Mouse (Mus musculus) midbrain, embryonic 12.5 days (tissue): ENCODE measurements around the gene Nck1. TPM values are rescaled to one million over a fixed set of nuclear protein-coding genes. Genes with fewer than 3 reads are reported as not detected.
A peak's percentile ranks its signal among the peaks of the same experiment; 100 is the strongest.

ENCODE experiments used
- ATAC-seq: fragments of 200-750 bp; cut with Nextera tagmentation; 2 replicates; pipeline ENCODE4 v1.8.0; 2017; ENCODE audit warnings: low read depth, moderate TSS enrichment, moderate library complexity; ENCODE audit not compliant: low FRiP score
- H3K27ac ChIP-seq: fragments of 300-500 bp; sonication (generic); replicated peaks from 2 replicates; pipeline ENCODE4 v1.5.1; 2016; ENCODE audit warnings: mild to moderate bottlenecking
- H3K27me3 ChIP-seq: fragments of 300-500 bp; sonication (generic); 2 replicates; pipeline ENCODE4 v1.6.1; 2016; ENCODE audit warnings: mild to moderate bottlenecking
- H3K36me3 ChIP-seq: fragments of 300-500 bp; sonication (generic); 2 replicates; pipeline ENCODE4 v1.6.1; 2016
- H3K4me1 ChIP-seq: fragments of 300-500 bp; sonication (generic); 2 replicates; pipeline ENCODE4 v1.6.1; 2016
- H3K4me2 ChIP-seq: fragments of 300-500 bp; sonication (generic); replicated peaks from 2 replicates; pipeline ENCODE4 v1.6.1; 2016; ENCODE audit warnings: mild to moderate bottlenecking, moderate library complexity
- H3K4me3 ChIP-seq: fragments of 300-500 bp; sonication (generic); 2 replicates; pipeline ENCODE4 v1.5.1; 2016; ENCODE audit warnings: mild to moderate bottlenecking
- H3K9ac ChIP-seq: fragments of 300-500 bp; sonication (generic); replicated peaks from 2 replicates; pipeline ENCODE4 v1.6.1; 2016; ENCODE audit warnings: mild to moderate bottlenecking, moderate library complexity
- H3K9me3 ChIP-seq: fragments of 300-500 bp; sonication (generic); 2 replicates; pipeline ENCODE4 v1.6.1; 2016; ENCODE audit warnings: mild to moderate bottlenecking
- WGBS: fragments of 180-500 bp; shearing (Covaris S2); methylation state at CpG from one replicate; pipeline ENCODE4 v1.1.7; 2016; 5-methylcytosine and 5-hydroxymethylcytosine counted together
- polyA plus RNA-seq: library from polyadenylated mRNA; unstranded; fragments of >200 nt; fragmentation: Nextera tagmentation; extraction: Ambion mirVana; gene quantifications from 2 replicates; pipeline ENCODE4 v1.2.1, GENCODE M21; 2016

The Nck1 gene
- polyA plus RNA-seq, 1 experiment from 2014 or later, result 66.2 TPM

GRCm38 (mm10) chr9:100569798-100570625 is 24.1 kb upstream of the Nck1 start:
- Histone ChIP-seq H3K27me3 (peaks cover 6% of the 10 kb centered on the region; the same call in 1 of the 2 replicates), H3K4me1 (peaks cover 18% of the 10 kb centered on the region), H3K36me3 (no peaks in the 10 kb centered on the region), H3K4me3 (peak overlapping the region; percentile 70), H3K27ac (no peak overlapping the region), H3K9ac (peak overlapping the region; percentile 73), H3K9me3 (no peaks in the 10 kb centered on the region), H3K4me2 (peak overlapping the region; percentile 81)
- ATAC-seq, result peak; percentile 64; the same call in 1 of the 2 replicates
- WGBS, result 10% methylated on average over 32 of the region's 32 CpGs

DNA sequence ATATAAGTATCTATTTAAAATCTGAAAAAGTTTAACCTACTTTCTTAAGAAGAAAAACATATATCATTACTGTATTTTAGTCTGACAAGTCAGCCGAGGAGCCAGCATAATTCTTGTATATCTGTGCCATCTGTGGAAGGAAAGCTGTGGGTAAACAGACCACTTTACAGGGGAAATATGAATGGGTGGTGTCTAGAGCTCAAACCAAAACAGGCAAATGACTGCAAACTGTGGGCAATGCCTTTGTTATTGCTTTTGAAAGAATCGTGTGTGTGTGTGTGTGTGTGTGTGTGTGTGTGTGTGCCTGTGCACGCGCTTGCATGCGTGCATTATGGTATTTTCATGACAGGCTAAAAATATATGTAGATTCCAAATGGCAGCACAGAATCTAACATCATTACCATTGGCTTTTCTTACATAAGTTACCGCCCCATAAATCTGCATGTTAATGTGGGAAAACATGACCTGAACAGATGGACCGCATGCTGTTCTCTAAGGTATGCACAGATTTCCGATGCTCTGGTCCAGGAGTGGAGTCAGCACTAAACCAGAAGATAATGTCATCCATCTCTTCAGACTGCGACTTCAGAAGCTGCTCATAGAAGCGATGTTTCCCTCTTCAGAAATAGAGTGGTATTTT is 14.4 kb upstream of the Nck1 start:
- ATAC-seq, result no peak
- no peak overlapping the region for H3K4me3 ChIP-seq
- no peak overlapping the region for H3K4me2 ChIP-seq
- H3K9ac ChIP-seq, result no peak overlapping the region
- H3K27me3 ChIP-seq, result no peaks in the 10 kb centered on the region
- no peaks in the 10 kb centered on the region for H3K4me1 ChIP-seq
- 88% methylated on average over 10 of the region's 10 CpGs for WGBS
- no peak overlapping the region for H3K27ac ChIP-seq
- no peaks in the 10 kb centered on the region for H3K9me3 ChIP-seq
- no peaks in the 10 kb centered on the region for H3K36me3 ChIP-seq

DNA sequence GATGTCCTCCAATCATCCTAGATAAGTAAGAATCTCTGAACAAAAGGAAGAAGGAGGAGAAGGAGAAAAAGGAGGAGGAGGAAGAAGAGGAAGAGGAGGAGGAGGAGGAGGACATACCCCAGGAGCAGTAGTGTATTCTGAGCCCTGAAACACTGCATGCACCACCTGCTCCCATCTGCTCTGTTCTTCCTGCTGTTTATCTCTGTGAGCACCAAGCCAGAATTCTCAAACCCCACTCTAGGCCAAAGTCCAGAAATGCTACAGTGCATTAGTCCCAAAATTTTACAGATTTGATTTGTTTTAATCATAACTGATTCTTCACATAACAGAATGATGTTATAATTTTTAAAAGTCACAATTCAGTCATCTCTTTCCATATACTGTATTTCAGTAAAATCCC is 13.1 kb upstream of the Nck1 start:
- Histone ChIP-seq H3K9me3 (no peaks in the 10 kb centered on the region), H3K27ac (no peak overlapping the region), H3K4me2 (no peak overlapping the region), H3K9ac (no peak overlapping the region), H3K36me3 (no peaks in the 10 kb centered on the region), H3K4me1 (no peaks in the 10 kb centered on the region), H3K27me3 (no peaks in the 10 kb centered on the region), H3K4me3 (no peak overlapping the region)
- no peak for ATAC-seq

DNA sequence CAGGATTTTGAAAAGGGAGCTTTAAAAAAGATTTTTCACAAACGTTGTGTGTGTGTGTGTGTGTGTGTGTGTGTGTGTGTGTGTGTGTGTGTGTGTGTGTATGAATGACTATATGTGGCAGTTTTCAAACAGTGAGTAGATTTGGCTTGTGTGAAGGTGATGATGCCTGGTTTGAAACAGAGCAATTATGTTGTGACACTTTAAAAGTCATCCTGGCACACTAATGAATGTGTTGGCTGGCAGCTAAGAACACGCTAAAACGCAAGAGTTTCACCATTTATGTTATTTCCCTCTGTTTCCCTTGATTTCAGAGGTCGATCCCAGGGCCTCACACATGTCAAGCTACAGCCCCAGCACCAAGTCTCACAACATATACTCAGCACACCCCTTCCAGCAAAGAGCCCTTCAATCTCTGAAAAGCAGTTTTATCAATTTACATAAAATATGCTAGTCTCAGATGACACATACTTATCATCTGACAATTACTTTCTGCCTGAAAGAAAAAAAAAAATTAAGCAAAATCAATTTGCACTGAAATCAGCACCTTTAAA is 12.2 kb upstream of the Nck1 start:
- Histone ChIP-seq H3K27me3 (no peaks in the 10 kb centered on the region), H3K4me3 (no peak overlapping the region), H3K4me2 (no peak overlapping the region), H3K9me3 (no peaks in the 10 kb centered on the region), H3K36me3 (peaks cover 1% of the 10 kb centered on the region; the same call in 1 of the 2 replicates), H3K27ac (no peak overlapping the region), H3K9ac (no peak overlapping the region), H3K4me1 (no peaks in the 10 kb centered on the region)
- ATAC-seq, result no peak
- WGBS, result 79% methylated on average over 4 of the region's 4 CpGs

DNA sequence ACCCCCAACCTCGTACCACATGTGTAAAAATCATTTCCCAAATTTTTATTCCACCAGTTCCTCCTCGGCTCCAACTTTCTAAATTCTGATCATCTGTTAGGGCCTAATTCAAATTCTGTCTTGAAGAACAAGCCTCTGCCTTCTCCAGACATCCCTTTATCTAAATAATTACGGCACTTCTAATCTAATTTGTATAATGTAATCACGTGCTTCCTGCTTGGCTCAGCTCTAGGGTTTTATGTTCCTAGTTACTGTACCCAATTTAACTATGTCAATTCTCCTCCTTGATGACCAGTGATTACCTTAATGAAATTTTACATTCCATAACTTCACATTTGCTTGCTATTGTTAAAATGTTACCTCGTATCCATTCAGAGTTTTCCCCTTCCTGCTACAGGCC is 9.8 kb upstream of the Nck1 start:
- H3K4me2 ChIP-seq, result no peak overlapping the region
- no peak for ATAC-seq
- H3K36me3 ChIP-seq, result peaks cover 10% of the 10 kb centered on the region
- WGBS, result 88% methylated on average over 5 of the region's 5 CpGs
- no peak overlapping the region for H3K4me3 ChIP-seq
- H3K9ac ChIP-seq, result no peak overlapping the region
- H3K27me3 ChIP-seq, result no peaks in the 10 kb centered on the region
- H3K9me3 ChIP-seq, result no peaks in the 10 kb centered on the region
- no peak overlapping the region for H3K27ac ChIP-seq
- no peaks in the 10 kb centered on the region for H3K4me1 ChIP-seq

DNA sequence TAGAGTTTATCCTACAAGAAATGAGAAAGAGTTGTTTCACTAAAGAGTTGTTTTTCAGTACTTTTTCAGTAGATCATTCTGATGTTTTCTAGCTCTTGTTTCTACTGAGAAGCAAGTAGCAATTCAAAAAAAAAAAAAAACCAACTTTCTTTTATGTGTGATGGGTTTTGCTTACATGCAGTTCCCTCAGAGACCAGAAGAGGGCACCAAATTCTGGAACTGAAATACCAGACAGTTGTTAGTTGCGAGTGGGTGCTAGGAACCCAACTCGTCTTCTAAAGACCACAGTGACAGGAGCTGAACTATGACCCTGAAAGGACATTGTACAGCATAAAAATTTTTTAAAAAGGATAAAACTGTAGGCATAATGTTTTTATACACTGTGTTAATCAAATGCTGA is 2.4 kb upstream of the Nck1 start:
- Histone ChIP-seq H3K27ac (no peak overlapping the region), H3K4me3 (no peak overlapping the region), H3K4me1 (peaks cover 21% of the 10 kb centered on the region), H3K4me2 (no peak overlapping the region), H3K36me3 (peaks cover 10% of the 10 kb centered on the region), H3K9me3 (peaks cover 6% of the 10 kb centered on the region), H3K9ac (no peak overlapping the region), H3K27me3 (no peaks in the 10 kb centered on the region)
- WGBS, result 81% methylated on average over 2 of the region's 2 CpGs
- no peak for ATAC-seq

GRCm38 (mm10) chr9:100546594-100546910 is 618 bp upstream of the Nck1 start:
- peak; percentile 10 for ATAC-seq
- H3K4me1 ChIP-seq, result peaks cover 21% of the 10 kb centered on the region
- peak overlapping the region; percentile 89 for H3K4me3 ChIP-seq
- H3K4me2 ChIP-seq, result peak overlapping the region; percentile 56
- peak overlapping the region; percentile 94 for H3K9ac ChIP-seq
- no peaks in the 10 kb centered on the region for H3K36me3 ChIP-seq
- WGBS, result 15% methylated on average over 9 of the region's 9 CpGs
- H3K9me3 ChIP-seq, result peaks cover 6% of the 10 kb centered on the region
- H3K27ac ChIP-seq, result peak overlapping the region; percentile 90
- H3K27me3 ChIP-seq, result no peaks in the 10 kb centered on the region

DNA sequence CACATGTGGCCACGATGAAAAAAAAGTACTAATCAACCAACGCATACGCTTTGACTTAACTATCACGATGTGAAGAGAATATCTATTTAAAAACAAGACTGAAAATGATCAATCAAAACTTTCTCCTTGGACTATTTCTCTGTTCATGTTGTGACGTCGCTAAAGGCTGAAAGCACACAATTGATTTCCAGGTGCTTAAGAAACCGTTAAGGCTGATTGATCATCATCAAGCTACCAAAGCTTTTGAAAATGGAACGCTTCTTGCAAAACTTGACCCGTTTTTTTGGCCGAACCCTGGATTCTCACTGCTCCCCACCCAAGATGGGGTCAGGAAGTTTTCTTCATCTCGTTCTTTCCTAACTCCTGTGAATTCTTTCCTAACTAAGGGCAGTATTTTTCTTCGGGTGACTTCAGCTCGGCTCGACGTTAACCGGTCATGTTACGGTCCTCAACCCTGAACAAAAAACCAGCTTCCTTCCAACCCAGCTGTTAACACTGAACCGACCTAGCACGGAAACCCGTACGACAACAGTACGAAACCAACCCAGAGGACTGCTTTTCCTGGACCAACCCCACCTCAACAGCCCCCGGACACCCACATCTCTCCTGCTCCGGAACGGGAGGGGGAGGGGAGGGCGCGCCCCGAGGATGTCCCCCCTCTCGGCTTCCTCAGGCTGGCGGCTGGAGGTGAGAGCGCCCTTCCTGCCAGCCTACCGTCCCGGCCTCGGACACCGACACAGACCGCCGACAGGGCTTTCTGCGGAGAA is 803 bp downstream of the Nck1 start:
- Histone ChIP-seq H3K36me3 (no peaks in the 10 kb centered on the region), H3K4me2 (peak overlapping the region; percentile 56), H3K4me1 (peaks cover 21% of the 10 kb centered on the region), H3K4me3 (peak overlapping the region; percentile 89), H3K9me3 (peaks cover 6% of the 10 kb centered on the region), H3K27me3 (no peaks in the 10 kb centered on the region), H3K27ac (peak overlapping the region; percentile 90), H3K9ac (peak overlapping the region; percentile 94)
- no peak for ATAC-seq
- WGBS, result 1% methylated on average over 29 of the region's 38 CpGs

GRCm38 (mm10) chr9:100535618-100536262 is 10.2 kb downstream of the Nck1 start:
- ATAC-seq, result no peak
- Histone ChIP-seq H3K4me1 (no peaks in the 10 kb centered on the region), H3K36me3 (no peaks in the 10 kb centered on the region), H3K27ac (no peak overlapping the region), H3K4me3 (no peak overlapping the region), H3K9ac (no peak overlapping the region), H3K4me2 (no peak overlapping the region), H3K9me3 (no peaks in the 10 kb centered on the region), H3K27me3 (no peaks in the 10 kb centered on the region)
- 95% methylated on average over 2 of the region's 2 CpGs for WGBS

DNA sequence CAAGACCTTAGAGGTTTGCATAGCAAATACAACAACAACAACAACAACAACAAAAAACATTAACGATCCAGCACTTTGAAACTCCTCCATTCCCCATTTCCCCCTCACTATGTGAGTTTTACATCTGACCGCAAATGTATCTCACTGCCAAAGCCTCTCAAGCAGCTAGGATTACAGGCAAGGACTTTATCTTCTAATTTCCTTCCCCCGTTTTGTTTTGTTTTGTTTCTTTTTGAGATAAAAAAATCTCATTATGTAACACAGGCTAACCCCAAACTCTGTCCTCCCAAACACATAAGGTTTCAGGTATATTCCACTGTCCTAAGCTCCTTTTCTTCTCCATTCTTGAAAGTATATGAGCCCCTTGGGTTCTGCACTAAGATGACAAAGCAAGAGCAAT is 11.2 kb downstream of the Nck1 start:
- no peak overlapping the region for H3K9ac ChIP-seq
- H3K4me1 ChIP-seq, result no peaks in the 10 kb centered on the region
- no peak for ATAC-seq
- no peak overlapping the region for H3K27ac ChIP-seq
- H3K36me3 ChIP-seq, result no peaks in the 10 kb centered on the region
- H3K9me3 ChIP-seq, result no peaks in the 10 kb centered on the region
- no peak overlapping the region for H3K4me3 ChIP-seq
- 97% methylated on average over 3 of the region's 3 CpGs for WGBS
- H3K4me2 ChIP-seq, result no peak overlapping the region
- H3K27me3 ChIP-seq, result no peaks in the 10 kb centered on the region

DNA sequence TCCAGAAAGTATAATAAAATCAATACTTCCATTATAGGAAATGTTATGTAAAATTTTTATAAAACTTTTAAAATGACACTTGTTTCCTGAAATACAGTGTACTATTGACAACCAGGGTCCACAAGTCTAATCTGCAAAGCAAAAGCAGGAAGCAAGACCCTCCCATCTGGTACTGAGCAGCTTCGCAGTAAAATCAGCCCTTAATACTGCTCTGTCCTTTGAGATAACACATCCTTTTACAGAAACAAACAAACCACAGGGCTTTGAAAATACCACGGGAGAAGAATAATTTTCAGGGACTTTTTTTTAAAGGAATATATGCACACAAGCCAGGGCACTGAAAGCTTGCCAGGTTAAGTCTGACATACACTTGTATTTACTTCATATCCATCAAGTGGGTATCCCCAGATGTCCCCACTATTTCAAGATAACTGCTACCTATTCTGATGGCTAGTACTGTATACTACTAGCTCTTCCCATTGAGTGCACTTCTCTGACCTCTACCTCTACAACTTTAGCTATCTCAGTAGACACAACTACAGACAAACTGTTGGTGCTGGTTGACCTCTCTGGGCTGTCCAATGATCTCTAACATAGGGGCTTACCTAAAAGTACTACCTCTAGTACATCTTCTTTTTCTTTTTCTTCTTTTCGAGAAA is 13.0 kb downstream of the Nck1 start:
- Histone ChIP-seq H3K4me2 (no peak overlapping the region), H3K27me3 (no peaks in the 10 kb centered on the region), H3K9me3 (peaks cover 8% of the 10 kb centered on the region; the same call in 1 of the 2 replicates), H3K4me1 (no peaks in the 10 kb centered on the region), H3K27ac (no peak overlapping the region), H3K9ac (no peak overlapping the region), H3K4me3 (no peak overlapping the region), H3K36me3 (no peaks in the 10 kb centered on the region)
- no peak for ATAC-seq
- 86% methylated on average over 3 of the region's 3 CpGs for WGBS
